Mouse (Mus musculus): Measurements from ENCODE around the gene Aacs. TPM values are rescaled to one million over a fixed set of nuclear protein-coding genes. Genes with fewer than 3 reads are reported as not detected.
A peak's percentile ranks its signal among the peaks of the same experiment; 100 is the strongest.

Aacs gene
- polyA plus RNA-seq, 1 experiment, result 55.1 TPM

- Histone ChIP-seq H3K4me1 (peaks cover 34% of the 10 kb centered on the region), H3K9me3 (peaks cover 17% of the 10 kb centered on the region), H3K36me3 (replicated peaks; ENCODE audit: low read length) (peaks cover 30% of the 10 kb centered on the region), H3K4me3 (replicated peaks) (no peak overlapping the region), H3K27me3 (replicated peaks) (peaks cover 35% of the 10 kb centered on the region)
- TF ChIP-seq FLI1 (IDR thresholded peaks at IDR 0.05; ENCODE audit: low read length), result no peak
- TF ChIP-seq GATA1 (IDR thresholded peaks at IDR 0.05; ENCODE audit: borderline replicate concordance, low read length), result no peak
These were observed 50.9 kb downstream of the Aacs start for GRCm38 (mm10) chr5:125526464-125526863.

- Histone ChIP-seq H3K4me3 (replicated peaks) (no peak overlapping the region), H3K9me3 (peaks cover 17% of the 10 kb centered on the region), H3K36me3 (replicated peaks; ENCODE audit: low read length) (peaks cover 12% of the 10 kb centered on the region), H3K4me1 (peaks cover 46% of the 10 kb centered on the region), H3K27me3 (replicated peaks) (peaks cover 62% of the 10 kb centered on the region)
- TF ChIP-seq FLI1 (IDR thresholded peaks at IDR 0.05; ENCODE audit: low read length) (no peak), GATA1 (IDR thresholded peaks at IDR 0.05; ENCODE audit: borderline replicate concordance, low read length) (no peak)
These were observed 53.5 kb downstream of the Aacs start for GRCm38 (mm10) chr5:125529109-125529508.

GRCm38 (mm10) chr5:125531634-125532033 lies 56.0 kb downstream of the Aacs start, which contains the start of gene Tmem132b:
Gene Tmem132b, plus strand, starts transcription at chr5:125531774.
- Histone ChIP-seq H3K4me1 (peaks cover 47% of the 10 kb centered on the region), H3K4me3 (replicated peaks) (peak within 1 kb of the TSS; percentile 81), H3K27me3 (replicated peaks) (peaks cover 86% of the 10 kb centered on the region), H3K36me3 (replicated peaks; ENCODE audit: low read length) (no peaks in the 10 kb centered on the region), H3K9me3 (peaks cover 18% of the 10 kb centered on the region)
- no peak for TF ChIP-seq GATA1 (IDR thresholded peaks at IDR 0.05; ENCODE audit: borderline replicate concordance, low read length)
- TF ChIP-seq FLI1 (IDR thresholded peaks at IDR 0.05; ENCODE audit: low read length), result no peak

GRCm38 (mm10) chr5:125532191-125532544 lies 56.6 kb downstream of the Aacs start:
- Histone ChIP-seq H3K4me3 (replicated peaks) (peak overlapping the region; percentile 81), H3K9me3 (peaks cover 15% of the 10 kb centered on the region; the same call in 1 of the 2 replicates), H3K36me3 (replicated peaks; ENCODE audit: low read length) (no peaks in the 10 kb centered on the region), H3K4me1 (peaks cover 47% of the 10 kb centered on the region), H3K27me3 (replicated peaks) (peaks cover 88% of the 10 kb centered on the region)
- no peak for TF ChIP-seq FLI1 (IDR thresholded peaks at IDR 0.05; ENCODE audit: low read length)
- no peak for TF ChIP-seq GATA1 (IDR thresholded peaks at IDR 0.05; ENCODE audit: borderline replicate concordance, low read length)

- peaks cover 47% of the 10 kb centered on the region for H3K4me1 ChIP-seq
- no peak for TF ChIP-seq FLI1 (IDR thresholded peaks at IDR 0.05; ENCODE audit: low read length)
- H3K27me3 ChIP-seq (replicated peaks), result peaks cover 85% of the 10 kb centered on the region
- peak overlapping the region; percentile 81 for H3K4me3 ChIP-seq (replicated peaks)
- H3K36me3 ChIP-seq (replicated peaks; ENCODE audit: low read length), result no peaks in the 10 kb centered on the region
- peaks cover 15% of the 10 kb centered on the region; the same call in 1 of the 2 replicates for H3K9me3 ChIP-seq
These were observed 57.1 kb downstream of the Aacs start for GRCm38 (mm10) chr5:125532545-125533224.

- Histone ChIP-seq H3K9me3 (peaks cover 15% of the 10 kb centered on the region; the same call in 1 of the 2 replicates), H3K27me3 (replicated peaks) (peaks cover 80% of the 10 kb centered on the region)
These were observed 57.7 kb downstream of the Aacs start for GRCm38 (mm10) chr5:125533225-125533900.

GRCm38 (mm10) chr5:125534168-125534610 lies 58.6 kb downstream of the Aacs start:
- Histone ChIP-seq H3K9me3 (peaks cover 15% of the 10 kb centered on the region; the same call in 1 of the 2 replicates), H3K27me3 (replicated peaks) (peaks cover 76% of the 10 kb centered on the region), H3K4me1 (peaks cover 42% of the 10 kb centered on the region), H3K36me3 (replicated peaks; ENCODE audit: low read length) (no peaks in the 10 kb centered on the region), H3K4me3 (replicated peaks) (no peak overlapping the region)
- TF ChIP-seq FLI1 (IDR thresholded peaks at IDR 0.05; ENCODE audit: low read length) (no peak), GATA1 (IDR thresholded peaks at IDR 0.05; ENCODE audit: borderline replicate concordance, low read length) (no peak)

More at GRCm38 (mm10) chr5:125533225-125533900, 57.7 kb downstream of the Aacs start:
- Histone ChIP-seq H3K36me3 (replicated peaks; ENCODE audit: low read length) (no peaks in the 10 kb centered on the region), H3K4me3 (replicated peaks) (peak overlapping the region; percentile 76), H3K4me1 (peaks cover 47% of the 10 kb centered on the region)
- TF ChIP-seq GATA1 (IDR thresholded peaks at IDR 0.05; ENCODE audit: borderline replicate concordance, low read length), result no peak
- no peak for TF ChIP-seq FLI1 (IDR thresholded peaks at IDR 0.05; ENCODE audit: low read length)

GRCm38 (mm10) chr5:125534611-125535324 lies 59.2 kb downstream of the Aacs start:
- TF ChIP-seq FLI1 (IDR thresholded peaks at IDR 0.05; ENCODE audit: low read length) (no peak), GATA1 (IDR thresholded peaks at IDR 0.05; ENCODE audit: borderline replicate concordance, low read length) (no peak)
- H3K4me3 ChIP-seq (replicated peaks), result no peak overlapping the region
- H3K9me3 ChIP-seq, result peaks cover 15% of the 10 kb centered on the region; the same call in 1 of the 2 replicates
- no peaks in the 10 kb centered on the region for H3K36me3 ChIP-seq (replicated peaks; ENCODE audit: low read length)
- peaks cover 72% of the 10 kb centered on the region for H3K27me3 ChIP-seq (replicated peaks)
- peaks cover 42% of the 10 kb centered on the region for H3K4me1 ChIP-seq

- no peak overlapping the region for H3K4me3 ChIP-seq (replicated peaks)
- H3K27me3 ChIP-seq (replicated peaks), result peaks cover 23% of the 10 kb centered on the region
- no peaks in the 10 kb centered on the region for H3K4me1 ChIP-seq
- H3K9me3 ChIP-seq, result peaks cover 18% of the 10 kb centered on the region
- H3K36me3 ChIP-seq (replicated peaks; ENCODE audit: low read length), result no peaks in the 10 kb centered on the region
- no peak for TF ChIP-seq FLI1 (IDR thresholded peaks at IDR 0.05; ENCODE audit: low read length)
- no peak for TF ChIP-seq GATA1 (IDR thresholded peaks at IDR 0.05; ENCODE audit: borderline replicate concordance, low read length)
These were observed 69.5 kb downstream of the Aacs start for GRCm38 (mm10) chr5:125545090-125545489.
